Mouse (Mus musculus) midbrain, embryonic 16.5 days (tissue): ENCODE results near the gene Jmjd1c. TPM values are rescaled to one million over a fixed set of nuclear protein-coding genes. Genes with fewer than 3 reads are reported as not detected.

Source experiments
- ATAC-seq: fragments of 200-750 bp; cut with Nextera tagmentation; 2 replicates; pipeline ENCODE4 v1.8.0; 2017; ENCODE audit warnings: moderate TSS enrichment
- H3K27ac ChIP-seq: fragments of 300-500 bp; sonication (generic); 2 replicates; pipeline ENCODE4 v1.5.1; 2014; ENCODE audit warnings: mild to moderate bottlenecking, low read length, mixed read lengths
- H3K27me3 ChIP-seq: fragments of 300-500 bp; sonication (generic); 2 replicates; pipeline ENCODE4 v1.6.1; 2014; ENCODE audit warnings: low read depth, low read length, mixed read lengths; ENCODE audit not compliant: control insufficient read depth, insufficient read depth
- H3K36me3 ChIP-seq: fragments of 300-500 bp; sonication (generic); 2 replicates; pipeline ENCODE4 v1.6.1; 2014; ENCODE audit warnings: mild to moderate bottlenecking, low read length, moderate library complexity, mixed read lengths; ENCODE audit not compliant: control insufficient read depth, insufficient read depth
- H3K4me1 ChIP-seq: fragments of 300-500 bp; sonication (generic); 2 replicates; pipeline ENCODE4 v1.6.1; 2014; ENCODE audit warnings: mild to moderate bottlenecking, low read length, mixed read lengths; ENCODE audit not compliant: control insufficient read depth, insufficient read depth
- H3K4me2 ChIP-seq: fragments of 300-500 bp; sonication (generic); 2 replicates; pipeline ENCODE4 v1.6.1; 2014; ENCODE audit warnings: mild to moderate bottlenecking, low read length, mixed read lengths
- H3K4me3 ChIP-seq: fragments of 300-500 bp; sonication (generic); 2 replicates; pipeline ENCODE4 v1.5.1; 2014; ENCODE audit warnings: low read depth, mild to moderate bottlenecking, low read length, moderate library complexity, mixed read lengths
- H3K9ac ChIP-seq: fragments of 300-500 bp; sonication (generic); 2 replicates; pipeline ENCODE4 v1.6.1; 2014; ENCODE audit warnings: low read depth, low read length, mixed read lengths
- H3K9me3 ChIP-seq: fragments of 300-500 bp; sonication (generic); replicated peaks from 2 replicates; pipeline ENCODE4 v1.6.1; 2014; ENCODE audit warnings: mild to moderate bottlenecking, low read length, mixed read lengths; ENCODE audit not compliant: control insufficient read depth, poor library complexity, severe bottlenecking
- WGBS: fragments of 180-500 bp; shearing (Covaris S2); extraction: QIAGEN DNeasy Blood & Tissue Kit; methylation state at CpG from one replicate; pipeline ENCODE4 v1.1.7; 2014; 5-methylcytosine and 5-hydroxymethylcytosine counted together
- polyA plus RNA-seq: library from polyadenylated mRNA; unstranded; fragments of >200 nt; fragmentation: Nextera tagmentation; extraction: Ambion mirVana; gene quantifications from 2 replicates; pipeline ENCODE4 v1.2.1, GENCODE M21; 2015

The Jmjd1c gene
- polyA plus RNA-seq, 1 experiment from 2014 or later: 41.7 TPM

DNA sequence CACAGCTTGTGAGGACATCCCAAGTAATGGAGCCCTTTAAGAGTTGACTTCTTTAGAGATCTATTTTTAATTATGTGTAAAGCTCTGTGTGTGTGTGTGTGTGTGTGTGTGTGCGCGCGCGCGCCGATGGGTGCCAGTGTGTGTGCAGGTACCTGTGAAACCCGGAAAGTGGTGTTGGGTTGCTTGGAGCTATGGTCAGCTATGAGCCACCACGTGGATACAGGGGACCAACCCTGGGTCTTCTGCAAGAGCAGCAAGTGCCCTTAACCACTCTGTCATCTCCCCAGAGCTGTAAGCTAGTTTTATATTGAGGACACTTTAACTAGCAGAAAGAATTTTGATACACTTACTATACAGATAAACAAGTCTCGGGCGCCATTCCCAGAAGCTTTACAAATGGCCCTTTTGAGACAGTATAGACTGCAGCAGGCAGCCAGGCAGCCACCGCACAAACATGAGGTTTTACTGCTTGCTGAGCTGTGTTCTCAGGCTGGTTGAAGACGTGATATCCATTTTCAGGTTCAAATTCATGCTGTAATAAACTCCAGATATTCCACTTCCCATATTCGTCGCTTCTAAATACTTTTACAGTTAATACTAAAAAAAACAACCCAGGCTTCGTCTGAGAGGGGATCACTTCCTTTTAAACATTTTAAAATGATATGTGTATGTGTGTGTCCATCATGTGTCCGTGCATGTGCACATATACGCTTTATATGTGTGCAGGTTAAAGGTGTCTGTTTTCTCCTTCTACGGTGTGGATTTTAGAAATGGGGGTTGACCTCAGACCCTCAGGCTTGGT lies 14.5 kb upstream of the Jmjd1c start:
- no peaks in the 10 kb centered on the region for H3K9me3 ChIP-seq
- H3K36me3 ChIP-seq: no peaks in the 10 kb centered on the region
- no peak overlapping the region for H3K4me3 ChIP-seq
- no peak overlapping the region for H3K4me2 ChIP-seq
- H3K4me1 ChIP-seq: peaks cover 4% of the 10 kb centered on the region
- H3K27me3 ChIP-seq: no peaks in the 10 kb centered on the region
- WGBS: 87% methylated on average over 18 of the region's 18 CpGs
- no peak overlapping the region for H3K27ac ChIP-seq
- H3K9ac ChIP-seq: no peak overlapping the region
- ATAC-seq: no peak

DNA sequence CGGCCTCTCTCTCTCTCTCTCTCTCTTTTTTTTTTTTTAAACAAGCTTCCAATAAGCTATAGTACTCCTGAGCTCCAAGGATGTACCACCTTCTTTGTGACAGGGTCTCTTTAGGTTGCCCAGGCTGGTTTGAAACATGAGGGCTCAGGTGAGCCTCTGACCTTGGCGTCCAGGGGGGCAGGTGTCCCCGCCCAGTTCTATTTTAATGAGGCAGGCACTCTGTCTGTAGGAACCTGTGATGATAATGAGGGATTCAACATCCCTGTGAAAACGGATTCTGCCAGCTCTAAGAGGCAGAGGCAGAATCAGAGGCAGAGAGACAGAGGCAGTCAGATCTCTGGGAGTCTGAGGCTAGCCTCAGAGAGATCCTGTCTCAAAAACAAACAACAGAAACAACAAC lies 13.4 kb upstream of the Jmjd1c start:
- H3K36me3 ChIP-seq: no peaks in the 10 kb centered on the region
- no peak overlapping the region for H3K4me3 ChIP-seq
- H3K9ac ChIP-seq: no peak overlapping the region
- no peak overlapping the region for H3K4me2 ChIP-seq
- H3K27ac ChIP-seq: no peak overlapping the region
- no peak for ATAC-seq
- 91% methylated on average over 4 of the region's 4 CpGs for WGBS
- no peaks in the 10 kb centered on the region; the same call in none of the 2 replicates for H3K4me1 ChIP-seq
- no peaks in the 10 kb centered on the region for H3K9me3 ChIP-seq
- no peaks in the 10 kb centered on the region for H3K27me3 ChIP-seq

DNA sequence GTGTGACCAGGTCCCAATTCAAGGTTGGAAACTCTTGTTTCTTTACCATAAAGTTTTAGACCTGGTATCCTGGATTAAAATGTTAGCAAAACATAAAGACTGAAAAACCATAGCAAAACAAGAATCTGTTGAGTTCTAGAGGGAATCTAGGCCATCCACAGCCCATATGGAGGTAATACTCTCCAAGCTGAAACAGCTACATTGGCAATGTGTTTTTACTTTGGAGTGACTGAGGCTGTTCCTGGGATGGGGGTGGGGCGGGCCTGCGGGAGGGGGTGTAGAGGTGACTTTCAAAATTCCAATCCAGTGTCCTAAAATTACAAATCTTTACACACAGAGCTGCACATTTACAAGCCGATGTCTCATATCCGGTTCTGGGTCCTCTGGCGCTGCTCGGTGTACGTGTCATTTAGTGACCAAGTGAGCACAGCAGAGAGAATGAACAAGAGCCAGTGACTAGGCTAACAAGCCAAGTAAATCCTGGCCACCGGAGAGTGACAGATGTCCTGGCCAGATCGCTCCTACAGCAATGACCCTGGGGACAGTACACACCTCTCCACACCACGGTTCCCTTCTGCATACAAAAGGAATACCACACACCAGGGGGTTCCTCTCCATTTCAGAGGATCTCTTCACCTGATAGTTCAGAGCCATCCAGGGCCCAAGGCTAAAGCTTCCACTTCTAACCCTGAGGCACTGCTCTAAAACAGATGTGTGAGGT lies 12.3 kb upstream of the Jmjd1c start:
- no peak for ATAC-seq
- 71% methylated on average over 10 of the region's 10 CpGs for WGBS

DNA sequence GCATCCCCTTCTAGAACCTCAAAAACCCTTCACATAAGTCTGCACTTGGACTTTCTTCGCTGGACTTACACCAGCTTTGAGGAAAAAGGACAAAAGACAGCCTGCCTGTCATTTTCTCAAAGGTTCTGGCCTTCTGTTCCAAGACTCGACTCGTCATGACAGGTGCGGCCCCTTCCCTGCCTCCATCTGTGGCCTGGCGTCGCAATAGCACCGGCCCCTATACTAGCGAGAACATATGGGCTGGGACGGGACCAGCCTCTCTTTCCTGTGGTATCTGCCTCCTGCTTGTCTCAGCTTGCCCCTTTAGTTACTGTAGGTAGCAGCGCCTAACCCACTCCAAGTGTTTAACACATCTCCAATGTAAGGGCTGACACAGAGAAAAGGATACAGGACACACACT lies 10.8 kb upstream of the Jmjd1c start:
- Histone ChIP-seq H3K27ac (no peak overlapping the region), H3K4me2 (no peak overlapping the region), H3K4me3 (no peak overlapping the region), H3K36me3 (no peaks in the 10 kb centered on the region), H3K27me3 (no peaks in the 10 kb centered on the region), H3K4me1 (no peaks in the 10 kb centered on the region; the same call in none of the 2 replicates), H3K9ac (no peak overlapping the region), H3K9me3 (no peaks in the 10 kb centered on the region)
- 82% methylated on average over 10 of the region's 10 CpGs for WGBS
- no peak for ATAC-seq

More for the DNA sequence above, 12.3 kb upstream of the Jmjd1c start:
- Histone ChIP-seq H3K9me3 (no peaks in the 10 kb centered on the region), H3K4me2 (no peak overlapping the region), H3K27ac (no peak overlapping the region), H3K9ac (no peak overlapping the region), H3K4me1 (no peaks in the 10 kb centered on the region; the same call in none of the 2 replicates), H3K27me3 (no peaks in the 10 kb centered on the region), H3K4me3 (no peak overlapping the region), H3K36me3 (no peaks in the 10 kb centered on the region)

DNA sequence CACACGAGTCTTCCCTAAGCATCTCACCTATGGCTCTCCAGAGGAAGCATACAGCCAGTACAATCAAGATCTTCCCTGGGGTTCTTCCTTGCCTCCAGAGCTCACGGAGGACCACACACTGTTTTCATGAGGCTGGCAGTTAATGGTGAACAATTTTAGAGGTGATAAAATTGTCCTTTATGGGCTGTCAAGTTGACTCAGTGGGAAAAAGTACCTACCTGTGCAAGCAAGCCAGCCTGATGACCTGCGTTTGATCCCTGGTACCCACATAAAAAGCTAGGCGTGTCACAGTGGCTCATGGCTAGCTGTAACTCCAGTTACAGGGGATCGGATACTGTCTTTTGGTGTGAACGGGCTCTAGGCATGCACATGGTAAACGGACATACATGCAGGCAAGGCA lies 10.0 kb upstream of the Jmjd1c start:
- no peaks in the 10 kb centered on the region for H3K27me3 ChIP-seq
- H3K9me3 ChIP-seq: no peaks in the 10 kb centered on the region
- no peak overlapping the region for H3K27ac ChIP-seq
- no peaks in the 10 kb centered on the region for H3K36me3 ChIP-seq
- H3K4me3 ChIP-seq: no peak overlapping the region
- no peak overlapping the region for H3K9ac ChIP-seq
- no peaks in the 10 kb centered on the region; the same call in none of the 2 replicates for H3K4me1 ChIP-seq
- no peak overlapping the region for H3K4me2 ChIP-seq
- ATAC-seq: no peak
- WGBS: 90% methylated on average over 7 of the region's 7 CpGs

DNA sequence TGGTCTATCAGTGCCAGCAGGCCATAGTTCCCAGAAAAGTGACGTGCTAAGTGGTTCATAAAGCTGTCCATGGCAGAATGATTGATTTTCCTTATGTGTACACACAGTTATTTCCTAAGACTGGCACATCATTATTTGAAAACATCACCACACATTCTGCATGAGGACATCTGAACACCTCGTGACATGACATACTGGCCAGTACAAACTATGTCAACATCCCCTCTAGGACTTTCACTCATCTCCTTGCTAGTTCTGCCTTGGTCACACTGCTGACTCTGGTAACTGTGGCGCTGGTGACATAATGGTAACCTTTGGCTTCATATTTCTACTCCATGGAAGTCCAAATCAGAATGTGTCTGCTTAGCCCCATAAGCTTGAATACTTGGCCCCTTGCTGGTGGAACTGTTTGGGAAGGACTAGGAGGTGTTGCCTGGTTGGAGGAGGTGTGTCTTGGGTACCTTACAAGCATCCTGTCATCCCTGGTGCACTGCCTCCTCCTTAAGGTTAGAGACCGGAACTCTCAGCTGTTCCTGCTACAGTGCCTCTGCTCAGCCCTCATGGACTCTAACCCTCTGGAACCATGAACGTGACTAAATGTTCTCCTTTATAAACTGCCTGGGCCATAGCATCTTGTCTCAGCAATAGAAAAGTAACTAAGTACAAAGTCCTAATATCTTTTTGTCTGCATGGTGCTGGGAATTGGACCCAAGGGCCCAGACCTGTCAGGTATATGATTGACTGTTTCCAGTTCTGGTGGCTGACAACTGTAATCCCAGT lies 8.3 kb upstream of the Jmjd1c start:
- H3K4me2 ChIP-seq: no peak overlapping the region
- H3K4me3 ChIP-seq: no peak overlapping the region
- no peaks in the 10 kb centered on the region for H3K27me3 ChIP-seq
- H3K36me3 ChIP-seq: no peaks in the 10 kb centered on the region
- ATAC-seq: no peak
- WGBS: 93% methylated on average over 5 of the region's 5 CpGs
- no peak overlapping the region for H3K27ac ChIP-seq
- H3K9ac ChIP-seq: no peak overlapping the region
- no peaks in the 10 kb centered on the region; the same call in none of the 2 replicates for H3K4me1 ChIP-seq
- no peaks in the 10 kb centered on the region for H3K9me3 ChIP-seq

DNA sequence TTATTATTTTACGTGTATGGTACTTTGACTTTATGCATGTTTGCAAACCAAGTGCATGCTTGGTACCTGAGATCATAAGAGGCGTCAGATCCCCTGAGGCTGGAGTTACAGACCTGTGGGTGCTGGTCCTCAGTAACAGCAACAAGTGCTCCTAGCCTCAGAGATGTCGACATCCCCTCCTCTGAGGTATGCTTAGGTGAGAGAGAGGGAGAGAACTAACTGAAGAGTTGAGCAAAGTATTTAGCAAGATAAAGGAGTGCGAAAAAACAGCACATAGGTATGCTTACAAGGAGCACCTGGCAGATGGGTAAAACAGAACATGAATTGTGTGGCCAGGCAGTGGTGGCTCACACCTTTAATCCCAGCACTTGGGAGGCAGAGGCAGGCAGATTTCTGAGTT lies 5.3 kb upstream of the Jmjd1c start:
- 94% methylated on average over 4 of the region's 4 CpGs for WGBS
- Histone ChIP-seq H3K27me3 (no peaks in the 10 kb centered on the region), H3K27ac (no peak overlapping the region), H3K4me2 (no peak overlapping the region), H3K4me1 (peaks cover 5% of the 10 kb centered on the region), H3K9me3 (no peaks in the 10 kb centered on the region), H3K4me3 (no peak overlapping the region), H3K36me3 (no peaks in the 10 kb centered on the region), H3K9ac (no peak overlapping the region)
- no peak for ATAC-seq

DNA sequence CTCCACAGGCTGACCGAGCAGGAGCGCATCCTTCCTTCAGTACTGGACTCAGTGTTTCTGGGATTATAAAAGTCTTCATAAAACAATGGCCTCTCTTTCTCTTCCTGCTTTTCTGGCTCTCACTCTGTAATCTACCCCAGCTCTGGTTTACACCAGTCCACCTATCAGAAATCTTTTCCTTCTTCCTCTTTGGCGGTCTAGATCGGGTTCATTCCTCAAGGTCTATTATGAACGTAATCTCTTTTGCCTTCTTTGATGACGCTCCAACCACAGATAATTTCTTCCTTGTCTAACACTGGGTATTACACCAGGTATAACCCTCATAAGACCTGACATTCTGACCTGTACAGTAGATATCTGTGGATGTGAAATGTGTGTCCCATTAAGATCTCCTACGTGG lies 1.0 kb upstream of the Jmjd1c start:
- no peaks in the 10 kb centered on the region for H3K9me3 ChIP-seq
- no peak overlapping the region for H3K4me2 ChIP-seq
- H3K27me3 ChIP-seq: no peaks in the 10 kb centered on the region
- no peaks in the 10 kb centered on the region for H3K36me3 ChIP-seq
- no peak for ATAC-seq
- H3K4me1 ChIP-seq: peaks cover 26% of the 10 kb centered on the region
- no peak overlapping the region for H3K4me3 ChIP-seq
- H3K27ac ChIP-seq: no peak overlapping the region
- H3K9ac ChIP-seq: no peak overlapping the region
- WGBS: 90% methylated on average over 7 of the region's 7 CpGs
